Comparison of ENCODE assay signal across 20 mouse cellular contexts in the genomic region with DNA sequence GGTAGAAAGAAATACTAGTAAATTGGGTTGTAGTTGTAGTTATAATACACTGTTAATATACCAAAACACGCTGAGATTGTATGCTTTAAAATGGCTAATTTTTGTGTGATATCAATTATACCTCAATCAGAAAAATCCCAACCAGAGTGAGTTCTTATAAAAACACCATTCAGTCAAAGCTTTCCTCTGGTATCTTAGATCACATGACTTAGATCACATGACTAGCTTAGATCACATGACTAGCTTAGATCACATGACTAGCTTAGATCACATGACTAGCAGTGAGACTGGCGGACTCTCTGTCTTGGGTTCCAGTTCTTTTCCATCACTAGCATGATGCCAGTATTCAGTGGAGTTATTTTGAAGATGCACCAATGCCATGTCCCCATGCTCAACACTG.
DNase-seq lines count a peak whose midpoint lies in the region; TF ChIP-seq lines count a peak whose summit lies in the region.
"Had no signal": no experiment of that assay in that cellular context is flagged by ENCODE, and none has a peak within 500 bp of the region (broad histone marks: within the 10 kb centered on the region; RNA-seq: fewer than 3 reads in every experiment).

No protein-coding gene starts in this region.

- no peak for TF ChIP-seq CTCF in C2C12 (IDR thresholded peaks at IDR 0.05; ENCODE audit: control insufficient read depth, insufficient read depth, insufficient read length)
- no peak for TF ChIP-seq CTCF in embryonic fibroblast, embryonic 13.5 days (IDR thresholded peaks at IDR 0.05; ENCODE audit: borderline replicate concordance, insufficient read depth, low read length)
- TF ChIP-seq CTCF in layer of hippocampus, adult 2 months (conservative IDR thresholded peaks at IDR 0.05) = no peak
- no peak for TF ChIP-seq CTCF in lung, adult 2 months (IDR thresholded peaks at IDR 0.05; ENCODE audit: insufficient read depth, low read length)

- peaks cover 6% of the 10 kb centered on the region; the same call in 1 of the 2 replicates for H3K4me1 ChIP-seq in embryonic fibroblast, embryonic 13.5 days (ENCODE audit: control insufficient read depth, insufficient read depth, low read length)
- H3K4me1 ChIP-seq in lung, adult 2 months (ENCODE audit: control insufficient read depth, insufficient read depth, low read length) = no peaks in the 10 kb centered on the region

- no peaks in the 10 kb centered on the region for H3K79me3 ChIP-seq in C2C12 (ENCODE audit: low read depth)

- H3ac ChIP-seq in C2C12 (ENCODE audit: control insufficient read depth, insufficient read length, low read depth) (no peak overlapping the region), myocyte (ENCODE audit: control insufficient read depth, insufficient read length) (no peak overlapping the region)

- no peak for TF ChIP-seq POLR2A in embryonic fibroblast, embryonic 13.5 days (IDR thresholded peaks at IDR 0.05; ENCODE audit: low read depth, low read length)
- TF ChIP-seq POLR2A in myocyte (IDR thresholded peaks at IDR 0.05; ENCODE audit: insufficient read length, low read depth) = no peak
- TF ChIP-seq POLR2A in lung, adult 2 months (IDR thresholded peaks at IDR 0.05; ENCODE audit: borderline replicate concordance, extremely low read depth, low read depth, low read length) = no peak

- 97% methylated on average over 2 of the region's 2 CpGs for WGBS in lung, adult 2 months

- H3K27me3 ChIP-seq in C2C12 (ENCODE audit: control insufficient read depth, insufficient read depth, insufficient read length) = no peaks in the 10 kb centered on the region
- H3K27me3 ChIP-seq in myocyte (ENCODE audit: control insufficient read depth, insufficient read depth, insufficient read length) = no peaks in the 10 kb centered on the region
- H3K27me3 ChIP-seq: CH12.LX, Patski had no signal

- H3K36me3 ChIP-seq in C2C12 (ENCODE audit: control insufficient read depth, insufficient read depth) (no peaks in the 10 kb centered on the region), myocyte (ENCODE audit: control insufficient read depth, insufficient read depth) (no peaks in the 10 kb centered on the region)
- H3K36me3 ChIP-seq: G1E had no signal

- H3K4me3 ChIP-seq in C2C12 (ENCODE audit: insufficient read depth, poor library complexity, severe bottlenecking) (no peak overlapping the region), myocyte (no peak overlapping the region)
- no peak overlapping the region for H3K4me3 ChIP-seq in embryonic fibroblast, embryonic 13.5 days (ENCODE audit: insufficient read depth, low read length)
- H3K4me3 ChIP-seq in layer of hippocampus, adult 2 months = no peak overlapping the region
- H3K4me3 ChIP-seq in lung, adult 2 months (replicated peaks; ENCODE audit: extremely low read depth, low read depth, low read length) = no peak overlapping the region

- H3K79me2 ChIP-seq in C2C12 (ENCODE audit: control insufficient read depth, insufficient read depth) (peaks cover 3% of the 10 kb centered on the region), myocyte (ENCODE audit: control insufficient read depth, insufficient read depth) (no peaks in the 10 kb centered on the region)

- peak overlapping the region; percentile 6 for H3K4me2 ChIP-seq in myocyte (ENCODE audit: low read depth)

- DNase-seq in layer of hippocampus, adult 2 months (ENCODE audit: low spot score in 2 of 2) = no peak
- no peak for DNase-seq in spleen, postnatal 36 days (ENCODE audit: low spot score in 2 of 2)
- no peak for DNase-seq in lung, adult 2 months
- DNase-seq: adrenal gland, adult 2 months; adrenal gland, adult 8-10 months; adrenal gland, postnatal 10 days; adrenal gland, postnatal 14 days; adrenal gland, postnatal 25 days; adrenal gland, postnatal 36 days; B cell, adult 2 months; cerebellum, adult 11 months; cerebellum, adult 11-12 months; cerebellum, adult 18-20 months; cerebellum, adult 2 months had no signal

- peak overlapping the region; percentile 8 for H3K27ac ChIP-seq in embryonic fibroblast, embryonic 13.5 days (ENCODE audit: insufficient read depth, low read length)
- no peak overlapping the region for H3K27ac ChIP-seq in layer of hippocampus, adult 2 months

TF ChIP-seq in C2C12, 6 proteins besides CTCF, POLR2A, EP300 and RAD21:
- TF ChIP-seq MAX (IDR thresholded peaks at IDR 0.05) = no peak
- TF ChIP-seq USF1 (IDR thresholded peaks at IDR 0.05; ENCODE audit: low read depth) = peak; percentile 81
- no peak for TF ChIP-seq FOSL1 (IDR thresholded peaks at IDR 0.05; ENCODE audit: insufficient read depth, low read length, poor library complexity, severe bottlenecking)
- TF ChIP-seq MYOD1 (IDR thresholded peaks at IDR 0.05; ENCODE audit: control insufficient read depth, insufficient read length, low read depth) = no peak
- no peak for TF ChIP-seq MYOG (IDR thresholded peaks at IDR 0.05; ENCODE audit: control insufficient read depth, extremely low read depth, insufficient read length)
- TF ChIP-seq CEBPB (IDR thresholded peaks at IDR 0.05; ENCODE audit: low read depth) = no peak
TF ChIP-seq in C2C12: peak in this region for 1.

TF ChIP-seq in myocyte, 11 proteins besides CTCF, POLR2A, EP300 and RAD21:
- TF ChIP-seq MYOG (IDR thresholded peaks at IDR 0.05; ENCODE audit: control insufficient read depth in 1 of 3, insufficient read depth in 1 of 3, insufficient read length in 2 of 3, low read depth in 2 of 3) (no peak), USF1 (IDR thresholded peaks at IDR 0.05; ENCODE audit: low read depth) (peak; percentile 52), POLR2AphosphoS2 (IDR thresholded peaks at IDR 0.05; ENCODE audit: insufficient read length, low read depth) (no peak), SRF (IDR thresholded peaks at IDR 0.05; ENCODE audit: control insufficient read depth, insufficient read length, low read depth) (no peak)
TF ChIP-seq in myocyte: peak in this region for 1.
